Mouse (Mus musculus) layer of hippocampus, postnatal 14 days (tissue): ENCODE results near the gene Rab34. TPM values are rescaled to one million over a fixed set of nuclear protein-coding genes. Genes with fewer than 3 reads are reported as not detected.
"Not testable (repeated sequence)": the region's sequence is repeated elsewhere in the genome, so short reads cannot be mapped to it uniquely, and the experiment has no call there.

Experiments used
- DNase-seq, 2 experiments: peaks; one replicate each; pipeline ENCODE4 v3.0.0; 2021 to 2022; ENCODE audit warnings: low spot score in 2 of 2, mixed read lengths in 1 of 2
- total RNA-seq, 2 experiments: library from RNA; stranded (reverse); gene quantifications; 2 replicates each; pipeline ENCODE4 v1.2.3; 2021

Gene Rab34
- total RNA-seq, 2 experiments from 2014 or later: 34.1 to 40.0 TPM

DNA sequence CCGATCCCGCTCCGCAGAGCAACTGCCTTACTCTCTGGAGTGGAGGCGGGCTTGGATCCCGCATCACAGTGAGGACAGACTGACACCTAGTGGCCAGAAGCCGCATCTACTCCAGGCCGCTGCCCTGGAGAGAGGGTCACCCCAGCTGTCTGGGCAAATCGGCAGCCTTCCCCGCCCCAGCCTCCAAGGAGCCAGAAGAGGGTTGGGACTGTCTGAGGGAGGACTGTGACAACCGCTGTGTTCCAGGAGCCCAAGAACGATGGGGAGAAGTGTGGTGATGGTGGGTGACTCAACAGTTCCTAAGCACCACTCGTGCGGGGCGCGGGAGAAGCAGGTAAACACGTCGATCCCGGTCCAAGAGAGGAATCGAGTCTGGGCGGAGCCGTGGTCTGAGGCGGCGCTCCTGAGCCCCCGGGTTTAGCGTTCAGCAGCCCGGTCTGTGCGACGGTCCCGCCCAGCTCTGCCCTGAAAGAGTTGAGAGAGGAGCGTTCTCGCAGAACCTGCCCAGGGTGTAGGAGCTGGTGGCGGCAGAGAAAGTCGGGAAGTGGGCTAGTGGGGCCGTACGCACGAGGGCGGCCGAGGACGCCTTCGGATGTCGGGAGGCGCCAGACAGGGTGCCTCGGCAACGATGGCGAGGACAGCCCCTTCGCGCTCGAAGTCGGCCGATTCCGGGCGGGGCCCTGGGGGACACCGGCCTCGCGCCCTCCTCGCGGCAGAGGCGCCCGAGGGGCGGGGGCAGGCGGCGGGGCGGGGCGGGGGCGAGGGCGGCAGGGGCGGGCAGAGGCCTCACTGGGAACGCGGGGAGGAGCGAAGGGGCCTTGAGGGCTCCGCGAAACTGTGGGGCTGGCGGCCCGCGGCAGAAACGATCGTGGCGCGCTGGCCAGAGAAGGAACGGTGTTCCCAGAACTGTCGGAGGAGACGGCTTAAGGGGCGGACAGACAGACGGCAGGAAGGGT, 10.0 kb upstream of the Rab34 start:
- peak; percentile 96 for DNase-seq

DNA sequence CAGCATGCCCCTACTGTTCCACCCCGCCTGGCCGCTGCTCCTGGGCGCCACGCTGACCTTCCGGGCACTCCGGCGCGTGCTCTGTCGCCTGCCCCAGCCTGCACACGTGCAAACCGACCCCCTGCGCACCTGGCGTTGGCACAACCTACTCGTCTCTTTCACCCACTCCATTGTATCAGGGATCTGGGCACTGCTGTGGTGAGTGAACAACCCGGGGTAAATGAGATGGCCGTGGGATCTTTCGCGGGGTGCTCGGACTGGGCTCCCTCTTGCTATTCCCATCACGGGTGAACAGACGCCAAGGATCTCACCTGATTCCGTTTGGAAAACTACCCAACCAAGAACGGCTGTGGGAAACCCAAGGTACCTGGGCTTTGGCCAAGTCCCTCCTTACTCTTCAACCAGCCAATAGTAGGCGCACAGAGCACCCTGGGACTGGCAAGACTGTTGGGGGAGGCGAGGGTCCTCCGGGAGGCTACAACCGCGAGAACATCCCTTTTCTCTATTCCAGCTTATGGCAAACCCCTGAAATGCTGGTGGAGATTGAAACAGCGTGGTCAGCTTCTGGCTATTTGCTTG, 9.3 kb upstream of the Rab34 start:
- peak; percentile 69 to 85 for DNase-seq

GRCm38 (mm10) chr11:78179438-78179999, 8.7 kb upstream of the Rab34 start:
- DNase-seq: no peak

GRCm38 (mm10) chr11:78180081-78180761, 8.0 kb upstream of the Rab34 start:
- DNase-seq: no peak

GRCm38 (mm10) chr11:78181830-78182357, 6.3 kb upstream of the Rab34 start:
- no peak for DNase-seq

DNA sequence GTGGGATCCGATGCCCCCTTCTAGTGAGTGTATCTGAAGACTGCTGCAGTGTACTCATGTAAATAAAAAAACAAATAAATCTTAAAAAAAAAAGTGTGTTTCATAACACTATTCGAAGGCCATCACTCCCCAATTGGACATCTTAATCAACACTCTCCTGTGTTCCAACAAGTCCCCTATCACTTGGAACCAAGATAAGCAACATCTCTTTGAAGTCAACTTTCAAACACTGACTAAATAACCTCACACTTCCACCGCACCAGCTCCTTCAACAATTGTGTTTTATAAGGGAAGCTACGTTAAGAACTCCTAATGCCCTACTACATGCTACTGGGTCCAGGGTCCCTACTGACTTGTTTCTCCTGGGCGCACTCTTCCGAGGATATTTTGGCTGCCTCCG, 5.8 kb upstream of the Rab34 start:
- DNase-seq: no peak

DNA sequence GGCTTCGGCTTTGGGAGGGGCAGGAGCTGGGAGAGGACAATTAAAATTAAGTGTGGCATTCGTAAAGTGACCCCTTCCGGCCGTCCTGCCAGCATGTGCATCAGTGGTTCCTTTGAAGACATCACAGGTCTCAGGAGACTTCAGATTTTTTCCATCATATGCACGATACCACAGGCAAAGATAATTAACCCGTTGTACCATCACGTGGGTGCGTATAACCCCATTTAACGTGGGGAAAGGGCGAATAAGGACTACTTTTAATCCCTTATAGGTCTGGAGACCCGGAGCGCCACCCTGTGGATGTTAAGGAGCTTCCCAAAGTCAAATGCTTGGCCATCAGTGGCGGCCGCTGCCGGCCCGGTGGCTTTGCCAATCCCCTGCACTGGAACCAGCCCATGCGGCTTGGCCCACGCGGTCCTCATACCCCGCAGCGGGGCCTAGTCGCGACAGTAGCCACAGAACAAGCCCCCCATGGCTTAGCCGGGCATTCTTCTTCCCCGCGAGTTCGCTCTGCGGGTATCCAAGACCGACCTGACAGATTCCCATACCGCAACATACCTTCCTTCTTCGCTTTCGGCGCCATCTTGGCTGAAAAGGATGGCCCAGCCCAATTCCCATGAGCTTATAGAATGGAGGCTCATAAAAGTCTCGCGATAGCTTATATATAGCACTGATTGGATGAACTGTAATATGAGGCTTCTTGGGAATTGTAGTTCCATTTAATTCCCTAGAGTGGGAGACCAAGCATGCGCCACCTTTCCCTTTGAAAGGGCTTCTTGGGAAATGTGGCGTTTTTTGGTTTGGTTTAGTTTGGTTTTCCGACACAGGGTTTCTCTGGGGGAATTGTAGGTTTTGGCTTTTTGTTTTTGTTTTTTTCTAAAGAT, 5.0 kb upstream of the Rab34 start, which contains the start of gene Rpl23a:
Gene Rpl23a, minus strand, starts transcription at position 624 of the 884 bp plus-strand sequence.
- peak; percentile 84 to 93 for DNase-seq

GRCm38 (mm10) chr11:78183884-78184514, 4.2 kb upstream of the Rab34 start:
- no peak for DNase-seq

GRCm38 (mm10) chr11:78184702-78185101, 3.5 kb upstream of the Rab34 start:
- DNase-seq: not testable (repeated sequence)

GRCm38 (mm10) chr11:78189234-78190040, 1.2 kb downstream of the Rab34 start:
- peak; percentile 73 to 87 for DNase-seq

DNA sequence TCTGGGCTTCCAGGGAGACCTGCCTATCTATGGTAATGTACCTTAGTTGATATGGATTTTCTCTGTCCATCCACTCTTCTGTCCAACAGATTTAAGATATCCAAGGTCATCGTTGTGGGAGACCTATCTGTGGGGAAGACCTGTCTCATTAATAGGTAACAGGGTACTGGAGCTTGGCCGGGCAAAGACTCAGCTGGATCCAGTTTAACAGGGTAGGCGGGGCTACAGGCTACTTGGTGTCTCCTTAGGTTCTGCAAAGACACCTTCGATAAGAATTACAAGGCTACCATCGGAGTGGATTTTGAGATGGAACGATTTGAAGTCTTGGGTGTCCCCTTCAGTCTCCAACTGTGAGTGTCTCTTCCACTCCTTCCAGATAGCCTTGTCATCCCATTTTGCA, 1.8 kb downstream of the Rab34 start:
- DNase-seq: no peak

GRCm38 (mm10) chr11:78193113-78193512, 4.9 kb downstream of the Rab34 start, which contains the start of gene Proca1:
Gene Proca1, plus strand, starts transcription at chr11:78193392.
- no peak for DNase-seq

- DNase-seq: peak in 1 of 2 experiments; percentile 50
Measured at GRCm38 (mm10) chr11:78194411-78195100, 6.3 kb downstream of the Rab34 start.

GRCm38 (mm10) chr11:78195101-78195863, 7.1 kb downstream of the Rab34 start:
- no peak for DNase-seq

GRCm38 (mm10) chr11:78202372-78202771, 14.1 kb downstream of the Rab34 start:
- no peak for DNase-seq

DNA sequence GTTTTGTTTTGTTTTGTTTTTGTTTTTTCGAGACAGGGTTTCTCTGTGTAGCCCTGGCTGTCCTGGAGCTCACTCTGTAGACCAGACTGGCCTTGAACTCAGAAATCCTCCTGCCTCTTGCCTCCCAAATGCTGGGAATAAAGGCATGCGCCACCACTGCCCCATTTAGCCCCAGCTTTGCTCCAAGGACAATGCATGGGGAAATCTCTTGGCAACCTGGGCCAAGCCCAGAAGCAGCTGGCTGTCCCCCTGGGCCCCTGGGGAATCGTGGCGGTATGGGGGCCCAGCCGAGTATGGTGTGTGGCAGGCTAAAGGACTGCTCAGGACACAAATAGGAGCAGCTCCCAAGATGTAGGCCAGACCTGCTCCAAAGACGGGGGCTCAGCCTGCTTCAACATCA, 16.1 kb downstream of the Rab34 start:
- DNase-seq: no peak
